Mouse (Mus musculus): ENCODE measurements around the gene Klrb1a.
A peak's percentile ranks its signal among the peaks of the same experiment; 100 is the strongest.

The Klrb1a gene

DNA sequence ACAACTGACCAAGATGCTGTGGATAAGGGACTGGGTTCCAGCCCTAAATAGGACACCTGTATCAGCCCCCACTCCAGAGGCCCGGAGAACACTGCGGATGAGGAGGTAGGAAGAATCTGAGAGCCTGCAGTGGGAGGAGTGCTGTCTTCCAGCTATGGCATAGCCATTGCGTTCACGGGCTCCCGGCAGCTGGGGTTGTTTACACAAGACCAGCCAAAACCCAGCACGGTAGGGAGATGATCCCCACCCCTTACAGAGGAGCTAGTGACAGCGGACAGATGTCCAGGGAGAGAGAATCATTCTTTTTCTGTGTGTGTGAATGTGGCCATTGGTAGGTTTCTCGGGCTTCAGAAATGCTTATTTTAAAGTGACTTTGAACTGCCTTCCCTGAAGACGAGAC is 17.0 kb downstream of the Klrb1a start:
- no peak overlapping the region for H3K4me3 ChIP-seq (replicated peaks; ENCODE audit: low read length)
- no peaks in the 10 kb centered on the region for H3K36me3 ChIP-seq (ENCODE audit: insufficient read depth, low read length)
- TF ChIP-seq NANOG (IDR thresholded peaks at IDR 0.05; ENCODE audit: borderline replicate concordance, low read length) = no peak
- no peak for TF ChIP-seq CTCF (conservative IDR thresholded peaks at IDR 0.05; ENCODE audit: low read length)
- no peak for TF ChIP-seq POU5F1 (IDR thresholded peaks at IDR 0.05; ENCODE audit: borderline replicate concordance, low read length)
- no peaks in the 10 kb centered on the region for H3K4me1 ChIP-seq (replicated peaks; ENCODE audit: low read depth, low read length)
- peaks cover 10% of the 10 kb centered on the region for H3K9me3 ChIP-seq (ENCODE audit: low read length)
- no peaks in the 10 kb centered on the region for H3K27me3 ChIP-seq (ENCODE audit: insufficient read depth, low read length)

- TF ChIP-seq CTCF (conservative IDR thresholded peaks at IDR 0.05; ENCODE audit: low read length) = peak; percentile 76
- TF ChIP-seq NANOG (IDR thresholded peaks at IDR 0.05; ENCODE audit: borderline replicate concordance, low read length) = no peak
- no peak for TF ChIP-seq POU5F1 (IDR thresholded peaks at IDR 0.05; ENCODE audit: borderline replicate concordance, low read length)
- H3K4me3 ChIP-seq (replicated peaks; ENCODE audit: low read length) = no peak overlapping the region
- no peaks in the 10 kb centered on the region for H3K4me1 ChIP-seq (replicated peaks; ENCODE audit: low read depth, low read length)
- H3K27me3 ChIP-seq (ENCODE audit: insufficient read depth, low read length) = no peaks in the 10 kb centered on the region
- no peaks in the 10 kb centered on the region; the same call in 1 of the 2 replicates for H3K9me3 ChIP-seq (ENCODE audit: low read length)
- H3K36me3 ChIP-seq (ENCODE audit: insufficient read depth, low read length) = no peaks in the 10 kb centered on the region
Measured at GRCm38 (mm10) chr6:128604512-128604911, 18.8 kb downstream of the Klrb1a start.

DNA sequence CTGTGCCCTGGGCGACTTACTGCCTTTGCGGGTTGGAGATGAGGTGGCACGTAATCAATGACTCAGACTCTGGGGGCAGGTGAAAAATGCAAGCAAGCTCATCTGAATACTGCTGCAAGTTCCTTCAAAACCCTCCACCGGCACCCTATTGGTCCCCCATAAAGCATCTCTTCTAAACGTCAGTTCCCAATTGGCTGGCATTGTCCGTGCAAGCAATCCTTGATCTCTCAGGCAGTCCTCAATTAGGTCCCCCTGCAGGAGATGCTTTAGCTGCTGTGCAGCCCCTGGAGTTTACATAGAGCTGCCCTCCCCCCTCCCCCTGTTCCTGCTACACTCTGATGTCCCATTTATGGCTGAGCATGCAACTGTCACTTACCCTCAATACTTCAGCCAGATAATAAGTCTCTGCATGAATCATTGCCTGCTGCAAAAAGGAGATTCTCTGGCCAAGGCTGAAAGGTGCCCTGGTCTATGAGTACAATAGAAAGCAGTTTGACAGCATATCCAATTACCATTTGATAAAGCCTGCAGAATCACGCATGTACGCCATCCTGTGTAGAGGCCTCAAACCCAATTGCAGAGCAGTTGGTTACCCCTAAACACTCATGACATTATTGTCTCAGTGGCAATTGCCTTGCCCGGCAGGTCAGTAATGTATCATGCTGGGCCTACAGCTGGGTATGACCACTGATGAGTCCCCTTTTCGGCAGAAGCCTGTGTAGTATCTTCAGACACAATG is 20.7 kb downstream of the Klrb1a start:
- Histone ChIP-seq H3K4me1 (replicated peaks; ENCODE audit: low read depth, low read length) (no peaks in the 10 kb centered on the region), H3K36me3 (ENCODE audit: insufficient read depth, low read length) (no peaks in the 10 kb centered on the region), H3K27me3 (ENCODE audit: insufficient read depth, low read length) (no peaks in the 10 kb centered on the region), H3K9me3 (ENCODE audit: low read length) (no peaks in the 10 kb centered on the region), H3K4me3 (replicated peaks; ENCODE audit: low read length) (no peak overlapping the region)
- TF ChIP-seq NANOG (IDR thresholded peaks at IDR 0.05; ENCODE audit: borderline replicate concordance, low read length) (no peak), CTCF (conservative IDR thresholded peaks at IDR 0.05; ENCODE audit: low read length) (no peak), POU5F1 (IDR thresholded peaks at IDR 0.05; ENCODE audit: borderline replicate concordance, low read length) (no peak)

- no peaks in the 10 kb centered on the region for H3K27me3 ChIP-seq (ENCODE audit: insufficient read depth, low read length)
- no peak for TF ChIP-seq CTCF (conservative IDR thresholded peaks at IDR 0.05; ENCODE audit: low read length)
- no peak for TF ChIP-seq NANOG (IDR thresholded peaks at IDR 0.05; ENCODE audit: borderline replicate concordance, low read length)
- TF ChIP-seq POU5F1 (IDR thresholded peaks at IDR 0.05; ENCODE audit: borderline replicate concordance, low read length) = no peak
- no peak overlapping the region for H3K4me3 ChIP-seq (replicated peaks; ENCODE audit: low read length)
- H3K4me1 ChIP-seq (replicated peaks; ENCODE audit: low read depth, low read length) = no peaks in the 10 kb centered on the region
- H3K36me3 ChIP-seq (ENCODE audit: insufficient read depth, low read length) = no peaks in the 10 kb centered on the region
- H3K9me3 ChIP-seq (ENCODE audit: low read length) = no peaks in the 10 kb centered on the region
Measured at GRCm38 (mm10) chr6:128602026-128602425, 21.3 kb downstream of the Klrb1a start.

GRCm38 (mm10) chr6:128599555-128599954 is 23.8 kb downstream of the Klrb1a start:
- no peak overlapping the region for H3K4me3 ChIP-seq (replicated peaks; ENCODE audit: low read length)
- H3K4me1 ChIP-seq (replicated peaks; ENCODE audit: low read depth, low read length) = no peaks in the 10 kb centered on the region
- H3K27me3 ChIP-seq (ENCODE audit: insufficient read depth, low read length) = no peaks in the 10 kb centered on the region
- no peaks in the 10 kb centered on the region for H3K36me3 ChIP-seq (ENCODE audit: insufficient read depth, low read length)
- TF ChIP-seq CTCF (conservative IDR thresholded peaks at IDR 0.05; ENCODE audit: low read length) (peak; percentile 71), POU5F1 (IDR thresholded peaks at IDR 0.05; ENCODE audit: borderline replicate concordance, low read length) (no peak), NANOG (IDR thresholded peaks at IDR 0.05; ENCODE audit: borderline replicate concordance, low read length) (no peak)
- H3K9me3 ChIP-seq (ENCODE audit: low read length) = no peaks in the 10 kb centered on the region

- no peaks in the 10 kb centered on the region for H3K27me3 ChIP-seq (ENCODE audit: insufficient read depth, low read length)
Measured at GRCm38 (mm10) chr6:128598256-128599047, 24.9 kb downstream of the Klrb1a start.

DNA sequence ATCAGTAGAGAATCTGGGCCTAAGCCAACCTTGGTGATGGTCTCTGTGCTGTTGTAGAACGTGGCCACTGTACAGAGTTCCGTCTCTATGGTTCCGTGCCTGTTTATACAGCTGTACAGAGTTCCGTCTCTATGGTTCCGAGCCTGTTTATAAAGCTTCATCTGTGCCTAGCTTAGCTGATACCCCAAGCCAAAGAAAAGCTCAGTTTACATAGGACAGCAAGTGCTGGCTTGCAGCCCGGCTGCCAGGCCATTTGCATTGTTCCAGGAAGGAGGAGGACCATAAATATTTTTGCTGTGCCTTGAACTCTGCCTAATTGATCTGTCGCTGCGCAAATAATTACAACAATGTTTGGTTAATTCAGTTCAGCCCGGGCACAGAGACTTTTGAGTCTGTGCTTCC is 26.2 kb downstream of the Klrb1a start:
- H3K9me3 ChIP-seq (ENCODE audit: low read length) = no peaks in the 10 kb centered on the region
- no peak overlapping the region for H3K4me3 ChIP-seq (replicated peaks; ENCODE audit: low read length)
- TF ChIP-seq NANOG (IDR thresholded peaks at IDR 0.05; ENCODE audit: borderline replicate concordance, low read length) (no peak), POU5F1 (IDR thresholded peaks at IDR 0.05; ENCODE audit: borderline replicate concordance, low read length) (no peak), CTCF (conservative IDR thresholded peaks at IDR 0.05; ENCODE audit: low read length) (no peak)
- H3K36me3 ChIP-seq (ENCODE audit: insufficient read depth, low read length) = no peaks in the 10 kb centered on the region
- no peaks in the 10 kb centered on the region for H3K4me1 ChIP-seq (replicated peaks; ENCODE audit: low read depth, low read length)
- H3K27me3 ChIP-seq (ENCODE audit: insufficient read depth, low read length) = no peaks in the 10 kb centered on the region

More at GRCm38 (mm10) chr6:128598256-128599047, 24.9 kb downstream of the Klrb1a start:
- TF ChIP-seq POU5F1 (IDR thresholded peaks at IDR 0.05; ENCODE audit: borderline replicate concordance, low read length) (no peak), CTCF (conservative IDR thresholded peaks at IDR 0.05; ENCODE audit: low read length) (no peak), NANOG (IDR thresholded peaks at IDR 0.05; ENCODE audit: borderline replicate concordance, low read length) (no peak)
- Histone ChIP-seq H3K36me3 (ENCODE audit: insufficient read depth, low read length) (no peaks in the 10 kb centered on the region), H3K4me1 (replicated peaks; ENCODE audit: low read depth, low read length) (no peaks in the 10 kb centered on the region), H3K9me3 (ENCODE audit: low read length) (no peaks in the 10 kb centered on the region), H3K4me3 (replicated peaks; ENCODE audit: low read length) (no peak overlapping the region)

DNA sequence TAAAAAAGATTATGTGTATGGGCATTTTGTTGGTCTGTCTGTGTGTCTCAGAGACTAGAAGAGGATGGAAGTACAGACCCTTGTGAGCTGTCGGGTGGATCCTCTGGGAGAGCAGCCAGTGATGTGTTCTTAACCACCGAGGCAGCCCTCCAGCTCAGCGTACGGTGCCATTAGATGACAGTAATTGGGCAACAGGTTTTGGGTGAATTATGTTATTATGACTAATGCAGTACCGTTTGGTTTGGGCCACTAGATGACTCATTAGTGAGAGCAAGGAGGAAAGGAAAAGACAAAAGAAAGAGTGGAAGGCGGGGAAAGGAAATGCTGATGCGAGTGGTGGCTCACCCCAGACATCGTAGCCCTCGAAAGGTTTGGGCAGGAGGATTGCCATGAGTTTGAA is 28.7 kb downstream of the Klrb1a start:
- Histone ChIP-seq H3K4me3 (replicated peaks; ENCODE audit: low read length) (no peak overlapping the region), H3K27me3 (ENCODE audit: insufficient read depth, low read length) (no peaks in the 10 kb centered on the region), H3K4me1 (replicated peaks; ENCODE audit: low read depth, low read length) (no peaks in the 10 kb centered on the region), H3K9me3 (ENCODE audit: low read length) (no peaks in the 10 kb centered on the region), H3K36me3 (ENCODE audit: insufficient read depth, low read length) (no peaks in the 10 kb centered on the region)
- no peak for TF ChIP-seq POU5F1 (IDR thresholded peaks at IDR 0.05; ENCODE audit: borderline replicate concordance, low read length)
- no peak for TF ChIP-seq NANOG (IDR thresholded peaks at IDR 0.05; ENCODE audit: borderline replicate concordance, low read length)
